Comparison of ENCODE assay signal across 13 mouse cellular contexts in the genomic region with DNA sequence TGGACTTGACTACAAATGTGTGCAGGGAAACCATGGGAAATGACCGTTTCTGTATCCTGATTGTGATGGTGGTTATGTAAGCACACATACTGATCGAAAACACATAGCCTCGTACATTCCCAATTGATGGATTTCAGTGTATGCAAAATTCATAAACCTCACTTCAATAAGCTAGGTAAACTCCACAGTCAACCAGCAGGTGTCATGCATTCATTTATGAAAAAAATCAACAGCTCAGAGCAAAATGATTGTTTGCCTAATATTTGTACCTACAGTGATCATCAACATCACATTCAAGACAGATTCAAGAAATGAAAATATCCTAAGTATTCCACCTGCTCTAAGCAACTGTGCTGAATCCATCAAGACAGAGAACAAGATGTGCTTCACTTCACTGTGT. TPM values are rescaled to one million over a fixed set of nuclear protein-coding genes. Genes with fewer than 3 reads are reported as not detected.
DNase-seq lines count a peak whose midpoint lies in the region; ATAC-seq and TF ChIP-seq lines count a peak whose summit lies in the region.
"Had no signal": no experiment of that assay in that cellular context is flagged by ENCODE, and none has a peak within 500 bp of the region (broad histone marks: within the 10 kb centered on the region; RNA-seq: fewer than 3 reads in every experiment).

No protein-coding gene starts in this region.

- no peak overlapping the region for H3K27ac ChIP-seq in heart, postnatal 0 days (ENCODE audit: low read depth)
- H3K27ac ChIP-seq: hindbrain, embryonic 15.5 days; liver, embryonic 13.5 days had no signal

- H3K4me1 ChIP-seq in heart, postnatal 0 days (ENCODE audit: control insufficient read depth, insufficient read depth) = no peaks in the 10 kb centered on the region
- H3K4me1 ChIP-seq: heart, embryonic 12.5 days; hindbrain, embryonic 15.5 days; liver, embryonic 13.5 days; megakaryocyte, embryonic 14.5 days had no signal

- H3K4me2 ChIP-seq in heart, postnatal 0 days (ENCODE audit: low read depth, low read length) = no peak overlapping the region
- H3K4me2 ChIP-seq: heart, embryonic 12.5 days; hindbrain, embryonic 15.5 days; liver, embryonic 13.5 days had no signal

- H3K9ac ChIP-seq in heart, postnatal 0 days (replicated peaks; ENCODE audit: low read depth, low read length) = no peak overlapping the region
- H3K9ac ChIP-seq: heart, embryonic 12.5 days; hindbrain, embryonic 15.5 days; liver, embryonic 13.5 days had no signal

- no peak overlapping the region for H3K4me3 ChIP-seq in heart, postnatal 0 days (ENCODE audit: low read depth, low read length)
- H3K4me3 ChIP-seq: heart, embryonic 12.5 days; hindbrain, embryonic 15.5 days; liver, embryonic 13.5 days; megakaryocyte, embryonic 14.5 days; myocyte had no signal

- H3K27me3 ChIP-seq in heart, postnatal 0 days (ENCODE audit: control insufficient read depth, insufficient read depth, low read length) = no peaks in the 10 kb centered on the region
- H3K27me3 ChIP-seq: heart, embryonic 12.5 days; hindbrain, embryonic 15.5 days; liver, embryonic 13.5 days had no signal

- TF ChIP-seq CTCF in heart, postnatal 0 days (IDR thresholded peaks at IDR 0.05; ENCODE audit: low read depth) = peak; percentile 38; the same call in 1 of the 2 replicates

- no peak for TF ChIP-seq EP300 in heart, postnatal 0 days (IDR thresholded peaks at IDR 0.05; ENCODE audit: low read depth)

- WGBS in heart, postnatal 0 days = 61% methylated on average over 3 of the region's 3 CpGs

- no peaks in the 10 kb centered on the region for H3K36me3 ChIP-seq in heart, postnatal 0 days (replicated peaks; ENCODE audit: control insufficient read depth, insufficient read depth, low read length)
- H3K36me3 ChIP-seq: heart, embryonic 12.5 days; hindbrain, embryonic 15.5 days; liver, embryonic 13.5 days had no signal

- ATAC-seq in heart, postnatal 0 days (ENCODE audit: insufficient read depth, low read depth) = no peak
- no peak for ATAC-seq in inflammation-experienced regulatory T-cells, adult 6 months

- intact Hi-C loops in heart, postnatal 36 days (cut with DNase I) = loop anchor here (2.0 kb wide), 2 partner anchors 170 to 286 kb away; no protein-coding TSS in a partner anchor
- intact Hi-C loops in left cerebral cortex, postnatal 25 days (cut with DNase I) = loop anchor here (10.0 kb wide), 1 partner anchor 434 kb away; no protein-coding TSS in a partner anchor
- intact Hi-C loops in left cerebral cortex, postnatal 4 days (cut with DNase I) = loop anchor here (5.0 kb wide), 1 partner anchor 212 kb away; the partner anchor contains the start of gene Gpr88

- no peaks in the 10 kb centered on the region for H3K9me3 ChIP-seq in heart, postnatal 0 days (replicated peaks; ENCODE audit: control insufficient read depth, low read length)
- H3K9me3 ChIP-seq: heart, embryonic 12.5 days; hindbrain, embryonic 15.5 days; liver, embryonic 13.5 days; megakaryocyte, embryonic 14.5 days had no signal

- no peak for DNase-seq in heart, postnatal 0 days (ENCODE audit: low spot score)
- no peak for DNase-seq in heart, postnatal 36 days
- peak; percentile 21 to 31 for DNase-seq in left cerebral cortex, postnatal 25 days (ENCODE audit: low spot score in 2 of 2)
- no peak for DNase-seq in left cerebral cortex, postnatal 4 days
- peak; percentile 14 for DNase-seq in 416B (ENCODE audit: low read depth)
- peak; percentile 66 for DNase-seq in NIH3T3 (ENCODE audit: low read depth)
- DNase-seq: adrenal gland, postnatal 25 days; liver, embryonic 13.5 days had no signal

RNA-seq across cellular contexts. Expression of gene Extl2, which starts 33.5 kb away (rescaled TPM):
- total RNA-seq in heart, postnatal 0 days (2014; rRNA removed; ENCODE audit: low replicate concordance) = 15.0 and 38.2 TPM in 2 replicates
- polyA plus RNA-seq in heart, postnatal 0 days (2015; fragmentation: Nextera tagmentation; extraction: Ambion mirVana) = 21.0 and 21.8 TPM in 2 replicates
- total RNA-seq in heart, postnatal 36 days (2021) = 10 to 100 TPM; 14.1 to 14.5 TPM
- total RNA-seq in left cerebral cortex, postnatal 25 days (2021) = 10 to 100 TPM; 72.4 to 72.5 TPM
- total RNA-seq in left cerebral cortex, postnatal 4 days (2021) = 10 to 100 TPM; 31.9 to 35.2 TPM
- polyA plus RNA-seq in inflammation-experienced regulatory T-cells, adult 6 months (2017; shearing (Covaris generic)) = 1 to 10 TPM; 6.7 to 9.3 (median 7.4) TPM

RNA-seq across cellular contexts. Expression of gene Slc30a7, which starts 33.6 kb away (rescaled TPM):
- total RNA-seq in heart, postnatal 0 days (2014; rRNA removed; ENCODE audit: low replicate concordance) = 42.2 and 50.4 TPM in 2 replicates
- polyA plus RNA-seq in heart, postnatal 0 days (2015; fragmentation: Nextera tagmentation; extraction: Ambion mirVana) = 8.4 and 9.7 TPM in 2 replicates
- 10 to 100 TPM; 11.6 to 14.8 TPM for total RNA-seq in heart, postnatal 36 days (2021)
- 10 to 100 TPM; 21.9 to 23.8 TPM for total RNA-seq in left cerebral cortex, postnatal 25 days (2021)
- 10 to 100 TPM; 37.5 to 45.8 TPM for total RNA-seq in left cerebral cortex, postnatal 4 days (2021)
- polyA plus RNA-seq in inflammation-experienced regulatory T-cells, adult 6 months (2017; shearing (Covaris generic)) = 10 to 100 TPM; 40.9 to 48.9 (median 43.2) TPM

Comparison
In these comparisons a context has a peak if more than half of its experiments do, and no peak if none do; other contexts are left out.
1. DNase-seq: peak in left cerebral cortex, postnatal 25 days (2 of 2), 416B (single experiment) and NIH3T3 (single experiment); none in heart, postnatal 0 days (single experiment), heart, postnatal 36 days (0 of 2) and left cerebral cortex, postnatal 4 days (single experiment).